Mouse (Mus musculus): ENCODE measurements around the gene Cgnl1.

- TF ChIP-seq CTCF (IDR thresholded peaks at IDR 0.05; ENCODE audit: low read depth) (no peak), EP300 (IDR thresholded peaks at IDR 0.05; ENCODE audit: low read depth) (no peak)
Measured at GRCm38 (mm10) chr9:71773563-71773962, 2.2 kb upstream of the Cgnl1 start.

All from liver, postnatal 0 days (tissue).